Mouse (Mus musculus) liver, postnatal 0 days (tissue): ENCODE data around the gene Fkbp1b. TPM values are rescaled to one million over a fixed set of nuclear protein-coding genes. Genes with fewer than 3 reads are reported as not detected.
"Not testable (repeated sequence)": the region's sequence is repeated elsewhere in the genome, so short reads cannot be mapped to it uniquely, and the experiment has no call there.

ENCODE experiments used
- ATAC-seq: fragments of 200-750 bp; cut with Nextera tagmentation; 2 replicates; pipeline ENCODE4 v1.8.0; 2017; ENCODE audit warnings: mild to moderate bottlenecking, moderate library complexity
- DNase-seq: peaks from one replicate; pipeline ENCODE4 v3.0.0-alpha.2; 2016
- H3K27ac ChIP-seq: fragments of 300-500 bp; sonication (generic); 2 replicates; pipeline ENCODE4 v1.5.1; 2014; ENCODE audit warnings: antibody characterized with exemption, moderate library complexity, mild to moderate bottlenecking, low read depth
- H3K27me3 ChIP-seq: fragments of 300-500 bp; sonication (generic); 2 replicates; pipeline ENCODE4 v1.6.1; 2014; ENCODE audit warnings: low read length, control low read depth, mixed read lengths; ENCODE audit not compliant: insufficient read depth
- H3K36me3 ChIP-seq: fragments of 300-500 bp; sonication (generic); replicated peaks from 2 replicates; pipeline ENCODE4 v1.6.1; 2014; ENCODE audit warnings: mild to moderate bottlenecking, control low read depth, low read length, moderate library complexity, mixed read lengths; ENCODE audit not compliant: insufficient read depth
- H3K4me1 ChIP-seq: fragments of 300-500 bp; sonication (generic); 2 replicates; pipeline ENCODE4 v1.6.1; 2014; ENCODE audit warnings: antibody characterized with exemption, mild to moderate bottlenecking, control low read depth; ENCODE audit not compliant: insufficient read depth
- H3K4me2 ChIP-seq: fragments of 300-500 bp; sonication (generic); 2 replicates; pipeline ENCODE4 v1.6.1; 2014; ENCODE audit warnings: low read depth, mild to moderate bottlenecking, low read length, moderate library complexity, mixed read lengths
- H3K4me3 ChIP-seq: fragments of 300-500 bp; sonication (generic); 2 replicates; pipeline ENCODE4 v1.5.1; 2014; ENCODE audit warnings: low read depth, low read length
- H3K9ac ChIP-seq: fragments of 300-500 bp; sonication (generic); replicated peaks from 2 replicates; pipeline ENCODE4 v1.6.1; 2014; ENCODE audit warnings: mild to moderate bottlenecking, moderate library complexity
- H3K9me3 ChIP-seq: fragments of 300-500 bp; sonication (generic); 2 replicates; pipeline ENCODE4 v1.6.1; 2016; ENCODE audit warnings: mild to moderate bottlenecking, control low read depth, low read length, mixed read lengths
- CTCF ChIP-seq: sonication (generic); IDR thresholded peaks from 2 replicates; pipeline ENCODE4 v1.5.1; 2016; ENCODE audit warnings: antibody characterized with exemption, low read depth
- EP300 ChIP-seq: IDR thresholded peaks from 2 replicates; pipeline ENCODE4 v1.6.1; 2016; ENCODE audit warnings: antibody characterized with exemption, low read depth, mild to moderate bottlenecking
- WGBS: fragments of 180-500 bp; shearing (Covaris S2); extraction: QIAGEN DNeasy Blood & Tissue Kit; methylation state at CpG from one replicate; pipeline ENCODE4 v1.1.7; 2014; ENCODE audit not compliant: insufficient replicate concordance; 5-methylcytosine and 5-hydroxymethylcytosine counted together
- polyA plus RNA-seq: library from polyadenylated mRNA; unstranded; fragments of >200 nt; fragmentation: Nextera tagmentation; extraction: Ambion mirVana; gene quantifications from 2 replicates; pipeline ENCODE4 v1.2.1, GENCODE M21; 2015

Gene Fkbp1b
- 3.1 and 4.6 TPM in 2 replicates for polyA plus RNA-seq

DNA sequence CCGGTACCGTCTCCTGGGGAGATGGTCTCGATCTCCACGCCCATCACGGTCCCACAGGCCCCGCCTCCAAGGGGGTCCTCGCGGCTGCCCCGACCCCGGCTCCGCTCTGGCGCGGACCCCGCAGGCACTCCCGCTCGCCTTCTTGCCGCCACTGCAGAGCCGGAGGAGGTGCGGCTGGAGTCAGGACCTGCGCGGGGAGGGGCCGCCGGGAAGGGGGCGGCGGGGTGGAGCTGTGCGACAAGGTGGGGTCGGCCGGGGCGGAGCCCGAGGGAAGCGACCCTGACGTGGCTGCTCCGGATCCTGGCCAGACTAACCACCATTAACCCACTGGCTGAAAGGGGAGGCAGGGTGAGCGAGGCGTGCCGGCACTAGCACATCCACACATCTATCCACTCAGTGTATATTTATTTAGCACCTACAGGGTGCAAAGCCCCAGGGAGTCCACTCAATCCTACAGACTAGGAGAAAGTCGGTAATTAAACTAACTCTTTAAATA lies at the start of gene Fkbp1b:
Fkbp1b (minus strand) TSS at position 200 of the 496 bp plus-strand sequence.
- ATAC-seq (peak; percentile 17; the same call in 1 of the 2 replicates), DNase-seq (peak; percentile 65)
- H3K36me3 ChIP-seq = no peaks in the 10 kb centered on the region
- peak within 1 kb of the TSS; percentile 100 for H3K4me2 ChIP-seq
- no peaks in the 10 kb centered on the region for H3K9me3 ChIP-seq
- H3K4me3 ChIP-seq = peak within 1 kb of the TSS; percentile 73
- H3K27me3 ChIP-seq = 0 out of 2 replicates have a peak, but pooled peaks cover 3% of the 10 kb centered on the region
- H3K9ac ChIP-seq = peak within 1 kb of the TSS; percentile 75
- WGBS = 0% methylated on average over 36 of the region's 37 CpGs
- H3K4me1 ChIP-seq = peaks cover 21% of the 10 kb centered on the region
- TF ChIP-seq EP300 = no peak
- no peak within 1 kb of the TSS for H3K27ac ChIP-seq

DNA sequence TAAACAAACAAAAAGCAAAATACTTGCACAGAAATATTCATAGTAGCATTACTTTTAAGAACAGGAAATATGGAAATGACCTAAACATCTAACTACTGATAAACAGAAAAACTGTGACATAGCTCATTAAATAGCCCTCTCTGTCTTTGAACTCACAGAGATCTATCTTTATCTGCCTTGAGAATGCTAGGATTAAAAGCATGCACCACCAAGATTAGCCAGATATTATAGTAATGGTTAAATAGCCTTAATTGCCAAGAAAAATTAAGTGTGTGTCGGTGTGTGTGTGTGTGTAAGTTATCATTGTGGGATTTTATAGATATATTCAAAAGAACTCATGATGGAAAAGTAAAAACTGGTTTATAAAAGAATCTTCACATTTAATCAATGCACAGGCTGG lies 48.5 kb upstream of the Fkbp1b start:
- no peak for ATAC-seq
- no peaks in the 10 kb centered on the region for H3K4me1 ChIP-seq
- TF ChIP-seq EP300 = no peak
- no peak for TF ChIP-seq CTCF

DNA sequence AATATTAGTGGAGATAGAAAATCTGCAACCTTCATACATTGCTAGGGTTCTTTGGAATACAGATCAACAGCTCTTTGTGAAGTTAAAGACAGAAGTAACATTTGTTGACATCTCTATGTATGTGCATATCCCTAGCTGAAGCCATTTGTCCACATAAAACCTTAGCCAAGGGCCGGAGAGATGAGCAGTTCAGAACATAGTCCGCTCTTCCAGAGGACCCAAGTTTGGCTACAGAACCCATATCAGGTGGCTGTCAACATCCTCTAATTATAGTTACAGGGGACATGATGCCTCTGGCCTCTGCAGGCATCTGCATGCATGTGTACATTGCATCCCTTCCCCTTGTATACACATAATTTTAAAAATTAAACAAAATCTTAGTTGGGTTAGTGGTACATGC lies 47.9 kb upstream of the Fkbp1b start:
- TF ChIP-seq EP300 = no peak
- TF ChIP-seq CTCF = no peak
- H3K9ac ChIP-seq = no peak overlapping the region

More for the DNA sequence above, 48.5 kb upstream of the Fkbp1b start:
- H3K4me3 ChIP-seq = no peak overlapping the region
- H3K4me2 ChIP-seq = no peak overlapping the region
- no peak overlapping the region for H3K27ac ChIP-seq
- peaks cover 32% of the 10 kb centered on the region for H3K36me3 ChIP-seq
- no peaks in the 10 kb centered on the region for H3K9me3 ChIP-seq
- no peak for DNase-seq
- no peak overlapping the region for H3K9ac ChIP-seq
- no peaks in the 10 kb centered on the region for H3K27me3 ChIP-seq
- WGBS = 74% methylated on average over 1 of the region's 1 CpGs

DNA sequence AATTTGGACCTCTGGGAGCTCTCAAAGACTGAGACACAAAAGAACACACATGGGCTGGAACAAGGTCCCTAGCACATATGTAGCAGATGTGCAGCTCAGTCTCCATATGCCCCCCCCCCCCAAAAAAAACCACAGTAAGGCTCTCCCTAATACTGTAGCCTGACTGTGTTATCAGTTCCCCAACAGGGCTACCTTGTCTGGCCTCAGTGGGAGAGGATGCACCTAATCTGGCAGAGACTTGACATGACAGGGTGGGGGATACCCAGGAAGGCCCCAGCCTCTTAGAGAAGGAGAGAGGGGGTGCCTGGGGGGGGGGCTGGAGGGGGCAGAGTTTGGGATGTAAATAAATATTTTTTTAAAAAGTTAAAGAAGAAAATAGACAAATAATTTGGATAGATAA lies 47.3 kb upstream of the Fkbp1b start:
- Histone ChIP-seq H3K9me3 (no peaks in the 10 kb centered on the region), H3K27ac (no peak overlapping the region), H3K4me1 (no peaks in the 10 kb centered on the region), H3K9ac (no peak overlapping the region), H3K27me3 (no peaks in the 10 kb centered on the region), H3K4me3 (no peak overlapping the region), H3K36me3 (peaks cover 33% of the 10 kb centered on the region), H3K4me2 (no peak overlapping the region)
- ATAC-seq (peak; percentile 54), DNase-seq (no peak)
- no peak for TF ChIP-seq CTCF
- TF ChIP-seq EP300 = no peak

More for the DNA sequence above, 47.9 kb upstream of the Fkbp1b start:
- Histone ChIP-seq H3K27ac (no peak overlapping the region), H3K4me2 (no peak overlapping the region), H3K27me3 (no peaks in the 10 kb centered on the region), H3K4me3 (no peak overlapping the region), H3K36me3 (peaks cover 35% of the 10 kb centered on the region), H3K4me1 (no peaks in the 10 kb centered on the region), H3K9me3 (no peaks in the 10 kb centered on the region)
- WGBS = 87% methylated on average over 2 of the region's 2 CpGs
- ATAC-seq = no peak
- DNase-seq = no peak

DNA sequence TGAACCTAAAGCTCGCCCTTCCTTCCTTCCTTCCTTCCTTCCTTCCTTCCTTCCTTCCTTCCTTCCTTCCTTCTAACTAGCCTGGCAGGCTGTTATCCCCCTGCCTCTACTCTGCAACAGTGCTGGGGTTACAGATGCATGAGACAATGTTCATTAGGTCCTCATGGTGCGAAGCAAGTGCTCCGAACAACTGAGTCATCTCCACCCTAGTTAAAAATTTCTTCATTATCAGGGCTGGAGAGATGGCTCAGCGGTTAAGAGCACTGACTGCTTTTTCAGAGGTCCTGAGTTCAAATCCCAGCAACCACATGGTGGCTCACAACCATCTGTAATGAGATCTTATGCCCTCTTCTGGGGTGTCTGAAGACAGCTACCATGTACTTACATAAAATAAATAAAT lies 45.2 kb upstream of the Fkbp1b start:
- WGBS = 93% methylated on average over 4 of the region's 4 CpGs
- H3K4me3 ChIP-seq, H3K9ac ChIP-seq, DNase-seq, ATAC-seq, H3K27ac ChIP-seq, H3K4me2 ChIP-seq, H3K27me3 ChIP-seq, H3K4me1 ChIP-seq, H3K9me3 ChIP-seq: not testable (repeated sequence)
- peaks cover 30% of the 10 kb centered on the region for H3K36me3 ChIP-seq

DNA sequence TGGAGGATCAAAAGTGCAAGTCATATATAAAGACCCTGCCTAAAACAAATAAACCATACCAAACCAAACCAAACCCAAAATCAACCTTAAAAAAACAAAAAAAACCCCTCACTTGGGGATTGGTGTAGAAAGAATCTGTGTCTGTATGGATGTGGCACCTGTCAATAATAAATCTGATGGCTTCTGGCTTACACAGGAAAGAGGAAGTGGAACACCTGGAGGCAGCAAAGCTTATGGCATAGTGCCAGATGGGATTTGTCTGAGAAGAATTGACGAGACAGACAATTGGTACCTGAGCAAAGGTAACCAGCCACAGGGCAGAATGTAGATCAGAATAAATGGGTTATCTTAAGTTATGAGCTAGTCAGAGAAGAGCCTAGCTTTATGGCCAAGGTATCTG lies 43.7 kb upstream of the Fkbp1b start:
- 59% methylated on average over 1 of the region's 1 CpGs for WGBS
- DNase-seq = no peak
- no peaks in the 10 kb centered on the region for H3K27me3 ChIP-seq
- no peak overlapping the region for H3K27ac ChIP-seq
- peaks cover 30% of the 10 kb centered on the region for H3K36me3 ChIP-seq
- no peaks in the 10 kb centered on the region for H3K9me3 ChIP-seq
- ATAC-seq = no peak
- TF ChIP-seq CTCF = no peak
- no peak for TF ChIP-seq EP300
- no peak overlapping the region for H3K9ac ChIP-seq
- no peak overlapping the region for H3K4me3 ChIP-seq
- no peaks in the 10 kb centered on the region for H3K4me1 ChIP-seq
- no peak overlapping the region for H3K4me2 ChIP-seq

DNA sequence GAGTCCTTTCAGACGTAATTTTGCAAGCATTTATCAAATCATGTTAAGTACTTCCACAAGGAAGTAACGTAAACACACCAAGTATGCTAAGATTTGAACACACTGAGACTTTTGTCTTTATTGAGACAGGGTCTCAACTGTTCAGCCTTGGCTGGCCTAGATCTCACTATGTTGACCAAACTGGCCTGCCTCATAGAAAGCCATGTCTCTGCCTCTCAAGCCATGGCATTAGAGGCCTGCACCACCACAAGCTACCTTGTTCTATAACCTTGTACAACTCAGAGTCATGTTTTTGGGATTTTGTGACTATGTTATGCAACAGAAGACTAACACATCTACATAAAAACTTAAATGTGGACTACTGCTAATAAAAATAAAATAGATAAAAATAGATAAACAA lies 40.7 kb upstream of the Fkbp1b start:
- Histone ChIP-seq H3K27ac (no peak overlapping the region), H3K4me2 (no peak overlapping the region), H3K4me3 (no peak overlapping the region), H3K4me1 (no peaks in the 10 kb centered on the region), H3K9ac (no peak overlapping the region), H3K36me3 (peaks cover 38% of the 10 kb centered on the region), H3K27me3 (no peaks in the 10 kb centered on the region), H3K9me3 (no peaks in the 10 kb centered on the region)
- WGBS = 86% methylated on average over 2 of the region's 2 CpGs
- ATAC-seq = no peak
- TF ChIP-seq EP300 (no peak), CTCF (no peak)
- no peak for DNase-seq
